10 mouse cellular contexts compared by ENCODE assay signal in genomic region chr19:44292083-44292482, GRCm38 (mm10). TPM values are rescaled to one million over a fixed set of nuclear protein-coding genes. Genes with fewer than 3 reads are reported as not detected.
A peak's percentile ranks its signal among the peaks of the same experiment; 100 is the strongest.
DNase-seq lines count a peak whose midpoint lies in the region; ATAC-seq and TF ChIP-seq lines count a peak whose summit lies in the region.
"Had no signal": no experiment of that assay in that cellular context is flagged by ENCODE, and none has a peak within 500 bp of the region (broad histone marks: within the 10 kb centered on the region; RNA-seq: fewer than 3 reads in every experiment).

No protein-coding gene starts in this region.

- TF ChIP-seq CTCF in thymus, adult 2 months (IDR thresholded peaks at IDR 0.05; ENCODE audit: borderline replicate concordance, control insufficient read depth, extremely low read depth, insufficient read depth, low read length, poor library complexity): no peak
- TF ChIP-seq CTCF in liver, embryonic 14.5 days (IDR thresholded peaks at IDR 0.05; ENCODE audit: low read depth): no peak

- H3K27ac ChIP-seq in thymus, adult 2 months (ENCODE audit: control insufficient read depth, insufficient read depth, low read length): peak overlapping the region; percentile 87
- H3K27ac ChIP-seq in liver, embryonic 14.5 days: peak overlapping the region; percentile 51

- no peaks in the 10 kb centered on the region for H3K9me3 ChIP-seq in liver, embryonic 14.5 days (ENCODE audit: control insufficient read depth, low read length)

- peaks cover 24% of the 10 kb centered on the region for H3K4me1 ChIP-seq in thymus, adult 2 months (replicated peaks; ENCODE audit: control insufficient read depth, insufficient read depth, low read length)
- H3K4me1 ChIP-seq in liver, embryonic 14.5 days (replicated peaks; ENCODE audit: control insufficient read depth in 2 of 2, insufficient read depth in 2 of 2, low read length in 1 of 2): peaks cover 35 to 46% of the 10 kb centered on the region in 2 experiments

- H3K9ac ChIP-seq in liver, embryonic 14.5 days (replicated peaks): no peak overlapping the region

- WGBS in thymus, adult 2 months: 91% methylated on average over 2 of the region's 2 CpGs
- 69% methylated on average over 2 of the region's 2 CpGs for WGBS in liver, embryonic 14.5 days (ENCODE audit: insufficient replicate concordance)

- TF ChIP-seq POLR2A in thymus, adult 2 months (IDR thresholded peaks at IDR 0.05; ENCODE audit: control insufficient read depth, extremely low read depth, insufficient read depth, low read length, poor library complexity): no peak

- peaks cover 9% of the 10 kb centered on the region; the same call in 1 of the 2 replicates for H3K36me3 ChIP-seq in thymus, adult 2 months (ENCODE audit: control insufficient read depth, insufficient read depth, low read length)
- peaks cover 11% of the 10 kb centered on the region for H3K36me3 ChIP-seq in liver, embryonic 14.5 days (replicated peaks; ENCODE audit: control insufficient read depth, insufficient read depth, low read depth)

- intact Hi-C loops in left cerebral cortex, postnatal 25 days (cut with DNase I): no loop called here

- no peak for TF ChIP-seq EP300 in liver, embryonic 14.5 days (IDR thresholded peaks at IDR 0.05; ENCODE audit: low read depth)

- no peak overlapping the region for H3K4me3 ChIP-seq in thymus, adult 2 months (ENCODE audit: control insufficient read depth, insufficient read depth, low read length)
- H3K4me3 ChIP-seq in liver, embryonic 14.5 days (ENCODE audit: insufficient read depth in 1 of 2, low read depth in 2 of 2, low read length in 2 of 2): no peak overlapping the region

- H3K27me3 ChIP-seq in thymus, adult 2 months (ENCODE audit: control insufficient read depth, insufficient read depth, low read length): no peaks in the 10 kb centered on the region
- no peaks in the 10 kb centered on the region for H3K27me3 ChIP-seq in liver, embryonic 14.5 days (ENCODE audit: control insufficient read depth, insufficient read depth, low read length)

- peak; percentile 57 for DNase-seq in cerebellum, adult 9-11 months
- no peak for DNase-seq in thymus, adult 2 months
- DNase-seq in thymus, postnatal 14 days: no peak
- DNase-seq in liver, embryonic 14.5 days (ENCODE audit: low read depth in 3 of 3, low spot score in 3 of 3): no peak
- DNase-seq in left cerebral cortex, postnatal 25 days (ENCODE audit: low spot score in 2 of 2): no peak
- no peak for DNase-seq in kidney, adult 18-20 months
- DNase-seq in kidney, postnatal 4 days: no peak
- DNase-seq: thymus, adult 18-20 months had no signal

- no peak for ATAC-seq in cerebellum, adult (ENCODE audit: insufficient number of reproducible peaks, low FRiP score, low TSS enrichment)
- no peak for ATAC-seq in liver, embryonic 14.5 days (ENCODE audit: insufficient read depth)

- H3K4me2 ChIP-seq in liver, embryonic 14.5 days (ENCODE audit: low read depth): peak overlapping the region; percentile 89

RNA-seq across cellular contexts. Expression of gene Scd2, which starts 1.4 kb away (rescaled TPM):
- polyA plus RNA-seq in thymus, adult 2 months (2012; rRNA removed): 261 and 320 TPM in 2 replicates
- polyA plus RNA-seq in liver, embryonic 14.5 days (2012; rRNA removed): 84.0 and 116 TPM in 2 replicates
- 80.4 and 95.4 TPM in 2 replicates for polyA plus RNA-seq in liver, embryonic 14.5 days (2014; fragmentation: Nextera tagmentation; extraction: Ambion mirVana)
- total RNA-seq in left cerebral cortex, postnatal 25 days (2021): 100 to 1,000 TPM; 585 to 640 TPM

RNA-seq across cellular contexts. Expression of gene Scd4, which starts 40.8 kb away (rescaled TPM):
- 2.2 and 2.7 TPM in 2 replicates for polyA plus RNA-seq in thymus, adult 2 months (2012; rRNA removed)
- polyA plus RNA-seq in liver, embryonic 14.5 days (2012; rRNA removed): 0.04 and 0.08 TPM in 2 replicates
- 0.09 TPM in 1 of 2 replicates, not detected in the other for polyA plus RNA-seq in liver, embryonic 14.5 days (2014; fragmentation: Nextera tagmentation; extraction: Ambion mirVana)
- 1 to 10 TPM; 2.2 to 2.3 TPM for total RNA-seq in left cerebral cortex, postnatal 25 days (2021)
- polyA plus RNA-seq: limb, embryonic 11.5 days had no signal
